Mouse (Mus musculus): ENCODE measurements around the gene Enkur.
"Not testable (repeated sequence)": the region's sequence is repeated elsewhere in the genome, so short reads cannot be mapped to it uniquely, and the experiment has no call there.

Enkur gene

GRCm38 (mm10) chr2:21204912-21205830 lies at the start of gene Enkur, which contains the start of gene Thnsl1:
TSS of gene Enkur (minus strand) at chr2:21205365.
TSS of gene Thnsl1 (plus strand) at chr2:21205724.
- DNase-seq (ENCODE audit: low read depth, low spot score): peak; percentile 84

GRCm38 (mm10) chr2:21254308-21254707 lies 49.1 kb upstream of the Enkur start:
- no peak for DNase-seq (ENCODE audit: low read depth, low spot score)

- DNase-seq (ENCODE audit: low read depth, low spot score): no peak
Observed at GRCm38 (mm10) chr2:21253644-21254043, 48.5 kb upstream of the Enkur start.

DNA sequence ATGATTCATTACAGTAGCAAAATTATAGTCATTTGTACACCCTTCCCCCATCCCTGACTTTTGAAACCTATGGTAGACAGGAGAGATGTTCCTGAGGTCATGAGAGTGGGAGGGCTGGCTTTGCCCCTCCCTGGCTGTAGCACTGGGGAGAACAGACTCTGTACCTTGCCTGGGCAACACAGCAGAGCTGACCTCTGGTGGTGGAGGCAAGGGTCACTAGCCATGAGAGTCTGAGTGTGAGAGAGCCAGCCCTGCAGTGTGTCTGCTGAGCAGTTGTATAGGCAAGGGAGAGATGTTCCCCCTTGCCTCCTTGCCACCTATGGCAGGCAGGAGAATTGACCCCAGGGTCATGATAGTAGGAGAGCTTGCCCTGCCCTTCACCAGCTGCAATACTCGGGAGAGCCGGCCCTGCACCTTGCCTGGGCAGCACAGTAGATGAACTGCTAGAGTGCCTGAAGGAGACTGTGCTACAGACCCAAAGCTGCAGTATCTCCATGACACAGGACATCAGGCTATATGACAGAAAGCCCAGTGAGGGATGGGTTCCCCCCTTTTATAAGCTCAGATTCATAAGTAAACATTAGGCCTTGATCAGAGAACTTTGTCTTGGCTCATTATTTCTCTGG lies 40.4 kb upstream of the Enkur start:
- DNase-seq (ENCODE audit: low read depth, low spot score): no peak

GRCm38 (mm10) chr2:21244986-21245385 lies 39.8 kb upstream of the Enkur start:
- DNase-seq (ENCODE audit: low read depth, low spot score): no peak

GRCm38 (mm10) chr2:21244104-21244503 lies 38.9 kb upstream of the Enkur start:
- not testable (repeated sequence) for DNase-seq (ENCODE audit: low read depth, low spot score)

- DNase-seq (ENCODE audit: low read depth, low spot score): no peak
Observed at GRCm38 (mm10) chr2:21236846-21237245, 31.7 kb upstream of the Enkur start.

DNA sequence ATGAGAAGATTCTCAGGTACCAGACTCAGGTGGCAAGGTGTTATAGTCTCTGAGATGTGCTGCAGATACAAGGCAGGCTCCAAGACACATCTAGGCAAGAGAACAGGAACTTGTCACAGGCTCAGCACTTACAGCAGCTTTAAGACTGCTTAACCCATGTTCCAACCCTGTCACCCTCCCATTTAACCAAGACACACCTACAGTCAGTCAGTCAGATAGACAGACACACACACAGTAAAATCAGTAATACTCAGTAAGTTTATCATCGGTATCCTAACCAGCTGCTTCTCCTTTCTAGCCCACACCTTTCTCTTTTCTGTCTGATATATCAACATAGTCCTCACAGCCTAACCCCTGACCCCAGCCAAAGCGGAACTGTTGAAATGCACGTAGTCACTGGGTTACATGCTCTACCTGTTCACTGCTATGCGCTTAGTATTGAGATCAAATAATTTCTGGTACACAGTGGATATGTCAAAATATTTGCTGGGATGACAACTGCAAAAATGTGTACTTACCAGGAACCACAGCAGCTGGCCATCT lies 30.8 kb upstream of the Enkur start:
- DNase-seq (ENCODE audit: low read depth, low spot score): no peak

- peak; percentile 9 for DNase-seq (ENCODE audit: low read depth, low spot score)
Observed at GRCm38 (mm10) chr2:21234871-21235648, 29.9 kb upstream of the Enkur start.

- no peak for DNase-seq (ENCODE audit: low read depth, low spot score)
Observed at GRCm38 (mm10) chr2:21231147-21231546, 26.0 kb upstream of the Enkur start.

DNA sequence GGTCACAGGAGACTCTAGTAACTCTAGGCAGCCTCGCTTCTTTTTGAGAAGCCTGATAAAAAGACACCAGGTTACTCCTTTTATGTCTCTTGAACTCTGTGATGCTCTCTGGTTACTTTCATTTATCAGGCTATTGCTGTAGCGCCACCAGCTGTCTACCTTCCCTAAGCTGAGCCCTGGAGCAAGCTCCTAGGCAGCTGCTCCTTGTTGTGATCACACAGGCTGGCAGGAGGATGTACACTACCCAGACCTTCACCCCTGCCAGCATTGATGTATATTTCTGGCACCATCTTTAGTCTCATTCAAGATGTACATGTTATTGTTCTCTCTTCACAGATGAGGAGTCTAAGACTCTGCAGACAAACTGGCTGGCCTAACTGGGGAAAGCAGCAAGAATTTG lies 25.1 kb upstream of the Enkur start:
- DNase-seq (ENCODE audit: low read depth, low spot score): no peak

DNA sequence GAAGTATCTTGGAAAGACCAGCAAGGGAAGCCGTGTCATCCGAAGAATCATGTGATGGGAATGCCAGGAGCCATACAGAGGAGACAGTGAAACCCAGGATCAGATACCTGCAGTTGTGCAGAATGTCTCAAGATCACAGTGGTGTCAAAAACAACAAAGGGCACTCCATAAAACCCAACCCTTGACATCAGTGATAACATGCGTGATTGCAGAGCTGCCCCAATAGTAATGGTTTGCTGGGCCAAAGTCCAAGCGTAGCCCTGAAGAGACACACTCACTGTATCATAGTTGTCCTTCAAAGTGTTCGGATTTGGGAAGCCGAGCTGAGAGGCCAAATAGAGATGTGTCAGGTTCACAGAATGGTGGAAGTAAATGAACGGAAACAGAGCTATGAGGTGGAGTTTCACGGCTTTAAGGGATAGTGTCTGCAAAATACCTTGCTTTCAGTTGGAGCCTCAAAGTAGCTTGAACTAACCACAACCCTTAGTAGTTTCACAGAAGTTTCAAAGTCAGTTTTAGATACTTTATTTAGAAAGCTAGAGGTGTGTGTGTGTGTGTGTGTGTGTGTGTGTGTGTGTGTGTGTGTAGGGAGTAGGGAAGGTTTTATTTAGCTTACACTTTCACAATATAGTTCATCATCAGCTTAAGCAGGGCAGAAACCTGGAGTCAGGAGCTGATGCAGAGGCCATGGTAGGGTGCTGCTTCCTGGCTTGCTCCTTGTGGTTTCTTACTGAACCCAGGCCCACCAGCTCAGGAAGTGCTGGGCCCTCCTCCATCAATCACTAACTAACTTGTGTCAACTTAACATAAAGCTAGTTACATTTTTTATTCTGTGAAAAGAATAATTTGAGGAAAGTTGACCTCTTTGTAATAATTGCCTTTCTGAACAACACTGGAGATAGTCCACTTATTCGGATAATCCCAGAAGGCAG lies 17.6 kb upstream of the Enkur start:
- DNase-seq (ENCODE audit: low read depth, low spot score): no peak

DNA sequence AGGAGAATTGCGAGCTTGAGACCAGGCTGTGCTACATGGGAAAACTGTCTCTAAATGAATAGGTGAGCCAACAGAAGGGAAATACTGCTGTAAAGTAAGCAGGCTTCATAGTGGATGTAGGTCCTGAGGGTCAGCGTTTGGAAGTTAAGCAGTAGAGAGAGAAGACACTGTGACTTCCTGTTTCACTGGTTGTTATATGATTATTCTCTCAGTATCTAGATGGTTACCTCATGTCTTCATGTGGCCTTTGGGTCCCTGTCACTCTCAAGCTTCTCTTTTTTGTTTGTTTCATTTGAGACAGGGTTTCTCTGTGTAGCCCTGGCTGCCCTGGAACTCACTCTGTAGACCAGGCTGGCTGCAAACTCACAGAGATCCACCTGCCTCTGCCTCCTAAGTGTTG lies 10.1 kb upstream of the Enkur start:
- no peak for DNase-seq (ENCODE audit: low read depth, low spot score)

GRCm38 (mm10) chr2:21214322-21214721 lies 9.2 kb upstream of the Enkur start:
- DNase-seq (ENCODE audit: low read depth, low spot score): no peak

GRCm38 (mm10) chr2:21211361-21211760 lies 6.2 kb upstream of the Enkur start:
- no peak for DNase-seq (ENCODE audit: low read depth, low spot score)

GRCm38 (mm10) chr2:21206278-21206677 lies 1.1 kb upstream of the Enkur start:
- no peak for DNase-seq (ENCODE audit: low read depth, low spot score)

GRCm38 (mm10) chr2:21205831-21206159 lies 630 bp upstream of the Enkur start:
- DNase-seq (ENCODE audit: low read depth, low spot score): no peak

GRCm38 (mm10) chr2:21202754-21203153 lies 2.4 kb downstream of the Enkur start:
- DNase-seq (ENCODE audit: low read depth, low spot score): no peak

DNA sequence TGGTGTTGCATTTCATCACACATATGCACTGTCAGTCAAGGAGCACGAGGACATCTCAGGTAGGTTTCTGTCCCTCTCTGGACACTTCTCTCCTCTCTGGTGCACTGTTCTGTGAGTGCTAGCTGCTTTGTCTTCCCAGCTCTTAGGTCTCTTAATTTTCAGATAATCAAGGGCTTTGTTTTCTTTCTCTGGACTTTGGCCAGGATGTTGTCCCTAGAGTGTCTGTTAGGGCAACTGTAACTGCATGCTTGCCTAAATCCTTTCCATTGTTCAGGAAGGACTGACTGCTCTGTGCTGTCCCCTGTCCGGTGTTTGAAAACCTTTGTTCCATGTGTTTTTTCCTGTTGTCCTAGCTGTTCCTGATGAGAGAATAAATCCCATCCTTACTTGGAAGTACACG lies 6.1 kb downstream of the Enkur start:
- no peak for DNase-seq (ENCODE audit: low read depth, low spot score)

DNA sequence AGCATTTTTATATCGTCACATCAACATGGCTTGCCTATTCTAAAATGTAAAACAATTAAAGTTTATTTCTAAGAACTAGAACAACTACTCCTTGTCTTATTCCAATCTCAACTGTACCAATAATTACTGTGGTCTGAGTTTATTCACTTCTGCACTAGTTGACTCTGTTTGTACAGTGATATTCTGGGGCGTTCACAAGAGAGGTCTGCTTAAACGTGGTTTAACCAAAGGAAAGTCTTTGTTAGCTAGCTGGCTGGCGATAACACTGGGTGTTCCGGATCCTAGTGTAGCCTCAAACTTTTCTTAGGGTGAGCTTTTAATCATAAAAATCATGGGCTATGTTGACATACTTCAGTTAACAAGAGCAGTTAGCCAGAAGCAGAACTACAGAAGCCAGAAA lies 9.9 kb downstream of the Enkur start:
- no peak for DNase-seq (ENCODE audit: low read depth, low spot score)

GRCm38 (mm10) chr2:21191232-21191631 lies 13.9 kb downstream of the Enkur start:
- DNase-seq (ENCODE audit: low read depth, low spot score): no peak
